Mouse (Mus musculus) stomach, postnatal 0 days (tissue): Measurements from ENCODE around the gene Pnp. TPM values are rescaled to one million over a fixed set of nuclear protein-coding genes. Genes with fewer than 3 reads are reported as not detected.
"Not testable (repeated sequence)": the region's sequence is repeated elsewhere in the genome, so short reads cannot be mapped to it uniquely, and the experiment has no call there.

Experiments
- ATAC-seq: fragments of 200-750 bp; cut with Nextera tagmentation; 2 replicates; pipeline ENCODE4 v1.8.0; 2017; ENCODE audit not compliant: low FRiP score, low TSS enrichment
- DNase-seq: peaks from one replicate; pipeline ENCODE4 v3.0.0-alpha.2; 2016; ENCODE audit warnings: low spot score
- H3K27ac ChIP-seq: fragments of 300-500 bp; sonication (generic); replicated peaks from 2 replicates; pipeline ENCODE4 v1.5.1; 2014; ENCODE audit warnings: mild to moderate bottlenecking, control low read depth
- H3K27me3 ChIP-seq: fragments of 300-500 bp; sonication (generic); 2 replicates; pipeline ENCODE4 v1.6.1; 2014; ENCODE audit warnings: low read length; ENCODE audit not compliant: control insufficient read depth, insufficient read depth
- H3K36me3 ChIP-seq: fragments of 300-500 bp; sonication (generic); 2 replicates; pipeline ENCODE4 v1.6.1; 2014; ENCODE audit warnings: low read length, mixed read lengths; ENCODE audit not compliant: control insufficient read depth, insufficient read depth
- H3K4me1 ChIP-seq: fragments of 300-500 bp; sonication (generic); replicated peaks from 2 replicates; pipeline ENCODE4 v1.6.1; 2014; ENCODE audit warnings: antibody characterized with exemption; ENCODE audit not compliant: control insufficient read depth, insufficient read depth
- H3K4me2 ChIP-seq: fragments of 300-500 bp; sonication (generic); replicated peaks from 2 replicates; pipeline ENCODE4 v1.6.1; 2014; ENCODE audit warnings: low read depth, mild to moderate bottlenecking, control low read depth, moderate library complexity
- H3K4me3 ChIP-seq: fragments of 300-500 bp; sonication (generic); 2 replicates; pipeline ENCODE4 v1.5.1; 2014; ENCODE audit warnings: low read depth, low read length, control low read depth
- H3K9ac ChIP-seq: fragments of 300-500 bp; sonication (generic); 2 replicates; pipeline ENCODE4 v1.6.1; 2014; ENCODE audit warnings: mild to moderate bottlenecking, low read length, control low read depth, mixed read lengths
- H3K9me3 ChIP-seq: fragments of 300-500 bp; sonication (generic); 2 replicates; pipeline ENCODE4 v1.6.1; 2016; ENCODE audit warnings: low read length; ENCODE audit not compliant: control insufficient read depth
- CTCF ChIP-seq: IDR thresholded peaks from 2 replicates; pipeline ENCODE4 v1.5.1; 2016; ENCODE audit warnings: antibody characterized with exemption, low read depth, mild to moderate bottlenecking, moderate library complexity
- EP300 ChIP-seq: optimal IDR thresholded peaks from 2 replicates; pipeline ENCODE3; 2016; ENCODE audit warnings: antibody characterized with exemption
- WGBS: fragments of 180-500 bp; shearing (Covaris S2); extraction: QIAGEN DNeasy Blood & Tissue Kit; methylation state at CpG from one replicate; pipeline ENCODE4 v1.1.7; 2014; 5-methylcytosine and 5-hydroxymethylcytosine counted together
- polyA plus RNA-seq: library from polyadenylated mRNA; unstranded; fragments of >200 nt; fragmentation: Nextera tagmentation; extraction: Ambion mirVana; gene quantifications from 2 replicates; pipeline ENCODE4 v1.2.1, GENCODE M21; 2015

The Pnp gene
- polyA plus RNA-seq, 1 experiment from 2014 or later, result 48.6 TPM

- ATAC-seq (peak; percentile 71; the same call in 1 of the 2 replicates), DNase-seq (peak; percentile 21)
- H3K9me3 ChIP-seq, result no peaks in the 10 kb centered on the region
- H3K9ac ChIP-seq, result peak overlapping the region; percentile 63
- no peaks in the 10 kb centered on the region for H3K27me3 ChIP-seq
- TF ChIP-seq EP300 (no peak), CTCF (no peak)
- peak overlapping the region; percentile 39 for H3K4me3 ChIP-seq
- 0 out of 2 replicates have a peak, but pooled peaks cover 3% of the 10 kb centered on the region for H3K4me1 ChIP-seq
- no peaks in the 10 kb centered on the region for H3K36me3 ChIP-seq
- peak overlapping the region; percentile 67; the same call in 1 of the 2 replicates for H3K27ac ChIP-seq
- 13% methylated on average over 19 of the region's 19 CpGs for WGBS
- H3K4me2 ChIP-seq, result peak overlapping the region; percentile 69
Observed at GRCm38 (mm10) chr14:50895985-50896746, 34.7 kb upstream of the Pnp start.

GRCm38 (mm10) chr14:50896747-50897373 is 34.0 kb upstream of the Pnp start:
- H3K27ac ChIP-seq, result peak overlapping the region; percentile 67; the same call in 1 of the 2 replicates
- H3K27me3 ChIP-seq, result no peaks in the 10 kb centered on the region
- DNase-seq (no peak), ATAC-seq (no peak)
- H3K36me3 ChIP-seq, result no peaks in the 10 kb centered on the region
- 0 out of 2 replicates have a peak, but pooled peaks cover 3% of the 10 kb centered on the region for H3K4me1 ChIP-seq
- peak overlapping the region; percentile 69 for H3K4me2 ChIP-seq
- 25% methylated on average over 23 of the region's 23 CpGs for WGBS
- H3K9ac ChIP-seq, result peak overlapping the region; percentile 63
- peak overlapping the region; percentile 39 for H3K4me3 ChIP-seq
- TF ChIP-seq EP300 (no peak), CTCF (no peak)
- no peaks in the 10 kb centered on the region for H3K9me3 ChIP-seq

- peak within 1 kb of the TSS; percentile 39 for H3K4me3 ChIP-seq
- no peak for DNase-seq
- no peaks in the 10 kb centered on the region for H3K36me3 ChIP-seq
- ATAC-seq, result no peak
- H3K27me3 ChIP-seq, result no peaks in the 10 kb centered on the region
- 0 out of 2 replicates have a peak, but pooled peaks cover 3% of the 10 kb centered on the region for H3K4me1 ChIP-seq
- H3K4me2 ChIP-seq, result peak within 1 kb of the TSS; percentile 69
- no peaks in the 10 kb centered on the region for H3K9me3 ChIP-seq
- TF ChIP-seq EP300 (no peak), CTCF (no peak)
- 58% methylated on average over 7 of the region's 7 CpGs for WGBS
- H3K9ac ChIP-seq, result peak within 1 kb of the TSS; percentile 63
- peak within 1 kb of the TSS; percentile 67; the same call in 1 of the 2 replicates for H3K27ac ChIP-seq
Observed at GRCm38 (mm10) chr14:50897374-50897765, 33.5 kb upstream of the Pnp start, which contains the start of gene Klhl33. Gene Klhl33 (minus strand): TSS chr14:50897507.

DNA sequence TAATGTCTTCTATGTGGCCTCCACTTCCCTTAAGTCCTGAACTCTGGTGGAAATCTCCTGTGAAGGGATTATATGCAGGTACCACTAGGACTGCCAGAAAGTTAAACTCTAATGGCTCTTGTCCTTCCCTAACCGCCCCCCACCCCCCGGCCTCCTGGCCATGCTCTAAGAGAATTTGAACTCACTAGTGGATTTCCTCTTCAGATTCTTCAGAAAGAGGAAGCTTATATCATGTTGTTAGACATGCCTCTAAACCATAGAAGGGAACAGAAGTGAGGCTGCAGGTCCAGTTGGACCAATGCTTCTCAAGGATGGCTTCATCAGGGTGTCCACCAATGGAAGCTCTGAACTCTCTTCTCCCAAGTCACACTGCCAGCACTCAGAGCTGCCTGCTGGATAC is 32.9 kb upstream of the Pnp start:
- H3K27me3 ChIP-seq, H3K36me3 ChIP-seq, ATAC-seq, H3K4me2 ChIP-seq, H3K9ac ChIP-seq, H3K4me3 ChIP-seq, H3K9me3 ChIP-seq, H3K4me1 ChIP-seq, H3K27ac ChIP-seq, DNase-seq: not testable (repeated sequence)
- 94% methylated on average over 2 of the region's 2 CpGs for WGBS

DNA sequence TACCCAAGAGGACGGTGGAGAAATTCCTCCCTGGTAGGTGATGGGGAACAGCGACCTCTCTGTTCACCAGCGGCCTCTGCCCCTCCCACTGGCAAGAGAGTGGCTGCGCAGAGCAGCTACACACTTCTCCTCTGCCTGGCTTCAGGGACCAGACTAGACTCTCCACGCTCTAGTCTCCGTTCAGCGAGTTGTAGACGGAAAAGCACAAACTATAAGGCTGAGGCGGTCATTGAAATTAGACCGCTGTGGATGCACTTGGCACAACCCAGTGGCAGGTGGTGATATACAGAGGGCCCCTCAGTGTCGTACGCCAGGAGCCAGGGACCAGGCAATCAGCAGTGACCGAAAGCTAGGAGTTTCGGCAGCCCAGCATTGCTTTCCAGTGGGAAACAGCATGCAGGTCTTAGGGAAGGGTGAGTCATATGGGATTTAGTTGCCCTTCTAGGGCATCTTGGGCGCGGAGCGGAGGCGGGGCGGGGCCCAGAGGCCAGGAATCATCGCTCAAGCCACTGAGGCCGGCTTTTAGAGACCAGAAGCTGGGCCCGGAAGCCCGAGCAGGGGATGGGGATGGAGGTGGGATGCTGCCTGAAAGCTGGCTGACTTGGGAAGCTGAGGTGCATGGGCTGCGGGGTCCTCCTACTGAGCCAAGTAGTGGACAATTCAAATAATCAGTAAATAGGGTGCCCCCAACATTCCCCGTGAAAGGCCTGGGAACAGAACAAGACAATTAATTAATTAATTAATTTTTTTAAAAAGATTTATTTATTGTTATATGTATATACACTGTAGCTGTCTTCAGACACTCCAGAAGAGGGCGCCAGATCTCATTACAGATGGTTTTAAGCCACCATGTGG is 26.7 kb upstream of the Pnp start:
- DNase-seq (peak; percentile 69), ATAC-seq (peak; percentile 91)
- peak overlapping the region; percentile 35 for H3K4me3 ChIP-seq
- TF ChIP-seq CTCF (peak; percentile 76), EP300 (no peak)
- no peaks in the 10 kb centered on the region for H3K36me3 ChIP-seq
- H3K27ac ChIP-seq, result peak overlapping the region; percentile 59
- peak overlapping the region; percentile 61 for H3K9ac ChIP-seq
- no peaks in the 10 kb centered on the region for H3K27me3 ChIP-seq
- peak overlapping the region; percentile 71 for H3K4me2 ChIP-seq
- H3K9me3 ChIP-seq, result no peaks in the 10 kb centered on the region
- WGBS, result 5% methylated on average over 26 of the region's 26 CpGs
- no peaks in the 10 kb centered on the region for H3K4me1 ChIP-seq
